Mouse (Mus musculus) T-helper 2 cell (primary cell): ENCODE measurements at regions not wholly inside any gene's neighbourhood (a gene's known extent, or its start where the extent isn't known, plus 50 kb on each side); places are given as distances from the start of the nearest gene placed in this dataset.

Experiments
- in situ Hi-C: fragments of 300-600 bp; cut with MboI, MseI; formaldehyde crosslinking; loops from one replicate; pipeline ENCODE4 v1.15.1; 2025; ENCODE audit warnings: high pct_unique_total_duplicates

DNA sequence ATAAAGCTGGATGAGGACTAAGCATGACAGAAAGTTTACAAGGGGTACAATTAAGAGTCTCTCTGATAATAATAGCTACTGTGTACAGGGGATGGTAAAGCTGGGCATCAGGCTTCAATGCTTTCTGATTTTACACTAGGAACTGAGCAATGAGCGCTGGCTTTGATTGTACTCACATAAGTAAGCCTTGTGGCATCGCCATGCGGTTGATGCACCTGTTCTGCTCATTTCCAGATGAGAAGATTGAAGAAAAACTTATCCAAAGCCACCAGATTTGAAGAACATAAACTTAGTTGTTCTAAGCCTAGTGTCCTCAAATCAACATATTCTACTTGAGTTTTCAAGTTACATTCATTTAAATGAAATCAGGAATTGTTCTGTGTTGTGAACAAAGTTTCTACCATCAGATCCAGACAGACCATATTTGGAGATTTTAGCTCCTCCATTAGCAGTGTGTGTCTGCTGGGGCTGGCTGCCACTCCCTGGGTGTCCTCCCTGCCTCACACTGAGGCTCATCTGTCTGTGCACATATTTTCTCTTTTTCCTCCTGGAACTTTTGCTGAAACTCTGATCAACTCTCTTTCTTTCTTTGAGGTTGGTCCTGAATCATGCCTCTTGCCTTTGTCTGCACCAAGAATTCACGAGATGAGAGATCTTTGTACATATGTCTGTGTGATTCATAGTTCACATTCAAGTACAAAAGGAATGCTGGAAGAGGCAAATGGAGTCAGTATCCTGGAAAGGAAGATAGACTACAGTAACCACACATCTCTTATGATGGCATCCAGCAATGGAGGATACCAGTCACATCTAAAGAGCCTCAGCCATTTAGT lies 68.2 kb upstream of the Ifne start:
- in situ Hi-C loops, result no loop called here

- in situ Hi-C loops, result no loop called here
Observed at GRCm38 (mm10) chr4:88941955-88942354, 62.0 kb upstream of the Ifne start.

- in situ Hi-C loops, result no loop called here
Observed at GRCm38 (mm10) chr4:88940670-88941069, 60.7 kb upstream of the Ifne start.

GRCm38 (mm10) chr4:88939397-88939796 lies 59.4 kb upstream of the Ifne start:
- in situ Hi-C loops, result loop anchor here (10.0 kb wide), 1 partner anchor 65 kb away; no protein-coding TSS in a partner anchor

GRCm38 (mm10) chr4:88938712-88939032 lies 58.7 kb upstream of the Ifne start:
- in situ Hi-C loops, result loop anchor here (10.0 kb wide), 1 partner anchor 64 kb away; no protein-coding TSS in a partner anchor

GRCm38 (mm10) chr4:88937866-88938711 lies 58.1 kb upstream of the Ifne start:
- in situ Hi-C loops, result loop anchor here (10.0 kb wide), 1 partner anchor 63 kb away; no protein-coding TSS in a partner anchor

- in situ Hi-C loops, result loop anchor here (10.0 kb wide), 1 partner anchor 62 kb away; no protein-coding TSS in a partner anchor
Observed at GRCm38 (mm10) chr4:88936976-88937375, 57.0 kb upstream of the Ifne start.

DNA sequence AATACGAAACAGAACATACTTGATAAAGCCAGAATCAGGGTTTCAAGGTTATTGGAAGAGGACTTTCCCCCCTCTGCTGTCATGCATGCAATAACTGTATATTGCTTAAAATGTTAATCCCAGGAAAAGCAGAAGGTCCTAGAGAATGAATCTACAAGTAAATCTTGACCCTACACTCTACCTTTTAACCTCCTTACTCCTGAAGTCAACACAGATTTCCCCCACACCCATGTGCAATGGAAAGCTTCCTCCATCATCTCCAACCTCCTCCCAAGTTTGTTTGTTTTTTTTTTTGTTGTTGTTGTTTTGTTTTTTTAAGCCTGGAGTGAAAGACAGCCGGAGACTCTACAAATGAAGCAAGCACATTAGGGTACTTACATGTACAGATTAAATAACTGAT lies 55.9 kb upstream of the Ifne start:
- in situ Hi-C loops, result loop anchor here (10.0 kb wide), 1 partner anchor 61 kb away; no protein-coding TSS in a partner anchor

DNA sequence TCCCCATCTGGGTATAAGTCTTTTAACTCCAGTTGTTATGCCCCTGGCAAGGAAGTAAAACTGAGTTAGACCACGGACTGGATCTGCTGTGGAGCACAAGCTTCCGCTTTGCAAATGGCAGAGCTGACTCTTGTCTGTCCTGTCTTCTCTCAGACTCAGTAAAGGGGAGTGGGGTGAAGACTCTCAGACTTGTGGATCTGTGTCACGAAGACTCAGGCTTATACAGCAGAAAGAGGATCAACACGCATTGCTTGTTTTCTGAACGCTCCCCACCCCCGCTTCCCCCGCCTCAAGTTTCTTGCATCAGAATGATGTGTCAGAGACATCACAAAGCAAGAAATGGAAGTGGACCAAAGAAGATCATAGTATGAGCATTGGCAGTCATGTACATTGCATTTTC lies 55.3 kb upstream of the Ifne start:
- in situ Hi-C loops, result loop anchor here (10.0 kb wide), 1 partner anchor 61 kb away; no protein-coding TSS in a partner anchor

- in situ Hi-C loops, result loop anchor here (10.0 kb wide), 1 partner anchor 60 kb away; no protein-coding TSS in a partner anchor
Observed at GRCm38 (mm10) chr4:88934266-88935025, 54.4 kb upstream of the Ifne start.

DNA sequence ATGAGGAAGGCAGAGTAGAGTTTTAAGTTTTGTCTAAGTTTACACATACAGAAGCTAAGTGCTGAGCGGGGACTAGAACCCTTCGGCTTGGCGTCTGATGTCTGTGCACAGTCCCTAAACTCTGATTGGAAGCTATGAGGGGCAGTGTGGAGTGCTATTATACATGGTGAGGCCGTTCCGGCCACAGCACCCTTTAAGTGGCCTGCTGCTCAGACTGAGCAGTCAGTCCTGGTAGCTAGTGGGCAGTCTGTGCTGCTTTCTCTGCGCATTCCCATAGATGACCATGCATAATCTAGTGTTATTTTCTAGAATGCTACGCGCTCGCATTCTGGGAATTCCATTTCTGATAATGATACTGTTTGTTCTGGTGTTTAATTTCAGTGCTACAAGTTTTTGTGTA lies 51.2 kb upstream of the Ifne start:
- in situ Hi-C loops, result loop anchor here (10.0 kb wide), 1 partner anchor 56 kb away; no protein-coding TSS in a partner anchor
